Mouse (Mus musculus): ENCODE measurements around the gene Spen.

Spen gene

DNA sequence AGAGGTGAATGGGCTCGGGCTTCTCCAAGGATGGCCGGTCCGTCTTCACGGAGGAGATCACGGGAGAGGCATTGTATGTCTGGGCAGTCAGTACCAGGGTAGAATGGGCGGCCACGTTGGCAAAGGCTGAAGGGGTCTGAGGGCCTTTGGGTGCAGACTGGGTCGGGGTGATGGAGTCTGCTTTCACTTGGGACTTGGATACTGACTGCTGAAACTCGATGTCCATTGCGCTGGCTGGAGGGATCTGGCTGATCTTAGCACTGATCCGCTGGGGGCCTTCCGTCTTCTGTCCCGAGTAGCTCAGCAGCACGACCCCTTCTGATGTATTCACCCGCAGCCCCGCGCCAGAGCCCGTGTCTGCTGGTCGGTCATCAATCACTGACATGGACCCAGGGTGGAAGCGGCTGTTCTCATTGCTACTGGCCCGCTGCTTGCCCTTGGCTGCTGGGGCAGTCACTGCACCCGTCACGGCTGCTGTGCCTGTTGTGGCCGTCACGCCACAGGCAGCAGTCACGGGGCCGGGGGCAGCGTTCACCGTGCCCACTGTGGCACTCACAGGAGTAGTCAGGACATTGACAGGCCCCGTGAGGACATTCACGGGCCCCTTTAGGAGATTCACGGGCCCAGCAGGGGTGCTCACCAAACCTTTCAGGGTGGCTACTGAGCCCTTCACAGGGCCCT, 65.6 kb downstream of the Spen start:
- DNase-seq (ENCODE audit: low read depth): no peak

DNA sequence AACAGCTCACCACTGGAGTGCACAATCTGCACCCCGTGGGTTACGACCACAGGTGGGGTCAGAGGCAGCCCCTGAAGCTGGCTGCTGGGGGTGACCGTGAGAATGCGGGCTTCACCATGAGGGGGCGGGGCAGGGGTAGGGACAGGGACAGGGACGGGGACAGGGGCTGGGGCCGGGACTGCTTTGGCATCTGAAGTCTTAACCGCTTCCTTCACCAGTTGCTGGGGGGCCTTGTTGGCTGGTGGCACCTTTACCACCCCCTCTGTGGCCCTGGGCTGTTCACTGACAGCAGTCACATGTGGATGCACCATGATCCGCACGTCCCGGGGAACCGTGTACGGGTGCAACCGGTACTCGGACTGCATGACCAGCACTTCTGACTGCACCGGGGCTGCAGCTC, 66.9 kb downstream of the Spen start:
- no peak for DNase-seq (ENCODE audit: low read depth)

DNA sequence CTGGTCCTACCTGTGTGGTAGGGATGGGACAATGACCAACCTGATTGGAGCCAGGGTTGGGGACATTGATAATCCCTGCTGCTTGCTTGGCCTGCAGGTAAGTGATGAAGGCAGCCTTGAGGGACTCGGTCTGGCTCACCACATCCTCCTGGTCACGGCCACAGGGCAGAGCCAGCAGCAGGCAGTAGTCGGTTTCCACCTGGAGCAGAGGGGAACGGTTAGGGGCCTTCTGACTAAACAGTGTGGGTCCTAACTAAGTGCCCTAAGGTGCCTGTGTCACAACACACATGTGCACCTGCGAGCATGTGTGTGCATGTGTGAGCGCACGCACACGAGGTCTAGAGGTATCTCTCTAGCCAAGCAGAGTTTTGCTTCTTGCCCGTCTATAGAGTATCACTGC, 69.1 kb downstream of the Spen start:
- no peak for DNase-seq (ENCODE audit: low read depth)

DNA sequence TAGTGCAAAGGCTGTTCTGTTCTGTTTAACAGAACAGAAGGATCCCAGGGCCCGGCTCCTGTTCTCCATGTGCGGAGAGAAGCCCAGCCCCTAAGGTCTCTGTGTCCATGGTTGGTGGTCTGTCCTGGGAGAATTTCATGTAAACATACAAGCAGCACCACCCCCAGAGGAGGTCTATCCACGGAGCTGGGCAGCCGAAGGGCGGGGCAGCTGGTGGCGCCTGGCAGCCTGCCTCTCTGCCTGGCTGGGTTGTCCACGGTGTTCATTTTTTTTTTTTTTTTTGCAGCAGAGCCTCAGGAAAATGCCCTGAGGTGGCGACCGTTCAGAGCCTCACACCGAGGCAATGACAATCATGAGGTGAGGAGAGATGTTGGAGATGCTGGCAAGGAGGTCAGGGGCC, 69.8 kb downstream of the Spen start:
- no peak for DNase-seq (ENCODE audit: low read depth)

DNA sequence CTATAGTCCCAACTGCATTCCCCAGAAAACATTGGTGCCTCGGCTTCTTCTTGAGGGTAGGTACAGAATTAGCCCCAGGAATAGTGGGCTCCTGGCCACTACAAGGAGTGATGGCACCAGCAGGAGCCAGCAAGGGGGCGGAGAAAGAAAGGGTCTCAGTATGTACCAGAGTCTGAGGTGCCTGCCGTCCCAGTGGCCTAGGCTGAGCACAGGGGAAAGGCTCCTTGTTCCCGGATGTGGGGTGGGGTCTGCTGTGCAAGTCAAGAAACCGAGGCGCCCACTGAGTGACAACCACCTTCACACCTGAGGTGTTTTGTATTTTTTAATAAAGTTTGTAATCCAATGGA, 70.8 kb downstream of the Spen start:
- DNase-seq (ENCODE audit: low read depth): no peak

DNA sequence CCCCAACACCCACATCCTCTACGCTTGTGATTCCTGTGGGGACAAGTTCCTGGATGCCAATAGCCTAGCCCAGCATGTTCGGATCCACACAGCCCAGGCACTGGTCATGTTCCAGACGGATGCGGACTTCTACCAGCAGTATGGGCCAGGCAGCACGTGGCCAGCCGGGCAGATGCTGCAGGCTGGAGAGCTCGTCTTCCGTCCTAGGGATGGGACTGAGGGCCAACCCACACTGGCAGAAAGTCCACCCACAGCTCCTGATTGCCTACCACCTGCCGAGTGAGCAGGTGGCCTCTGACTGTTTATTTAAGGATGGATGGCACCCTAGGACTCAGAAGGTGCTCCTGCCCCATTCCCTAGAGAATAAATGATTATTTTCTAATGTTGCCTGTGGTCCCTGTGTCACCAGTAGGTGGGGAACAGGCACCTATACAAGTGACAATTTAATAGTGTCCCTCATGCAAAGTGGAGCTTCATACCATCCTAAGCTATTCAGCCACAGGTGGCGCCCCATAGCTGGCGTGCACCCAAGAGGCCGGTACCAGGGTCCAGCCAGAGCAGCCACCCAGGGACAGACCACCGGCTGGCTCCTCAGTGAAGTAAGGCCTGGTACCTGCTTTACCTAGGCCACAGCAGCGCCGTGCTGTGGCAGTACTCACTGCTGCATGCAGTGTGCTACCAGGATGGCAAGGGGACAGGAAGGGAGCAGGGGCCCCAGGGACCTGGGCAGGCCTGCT, 71.4 kb downstream of the Spen start:
- DNase-seq (ENCODE audit: low read depth): no peak

DNA sequence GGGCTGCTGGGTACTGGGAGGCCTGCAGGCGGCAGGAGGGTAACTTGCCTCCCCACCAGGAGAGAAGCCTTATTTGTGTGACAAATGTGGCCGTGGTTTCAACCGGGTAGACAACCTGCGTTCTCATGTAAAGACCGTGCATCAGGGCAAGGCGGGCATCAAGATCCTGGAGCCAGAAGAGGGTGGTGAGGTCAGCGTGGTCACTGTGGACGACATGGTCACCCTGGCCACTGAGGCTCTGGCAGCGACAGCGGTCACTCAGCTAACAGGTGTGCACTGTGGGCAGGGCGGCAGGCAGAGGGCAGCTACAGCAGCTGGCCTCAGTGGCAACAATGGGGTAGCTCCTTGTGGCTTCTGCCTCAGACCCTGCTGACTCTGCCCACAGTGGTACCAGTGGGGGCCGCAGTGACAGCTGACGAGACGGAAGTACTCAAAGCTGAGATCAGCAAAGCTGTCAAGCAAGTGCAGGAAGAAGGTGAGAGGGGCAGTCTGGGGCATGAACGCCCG, 72.1 kb downstream of the Spen start:
- no peak for DNase-seq (ENCODE audit: low read depth)

DNA sequence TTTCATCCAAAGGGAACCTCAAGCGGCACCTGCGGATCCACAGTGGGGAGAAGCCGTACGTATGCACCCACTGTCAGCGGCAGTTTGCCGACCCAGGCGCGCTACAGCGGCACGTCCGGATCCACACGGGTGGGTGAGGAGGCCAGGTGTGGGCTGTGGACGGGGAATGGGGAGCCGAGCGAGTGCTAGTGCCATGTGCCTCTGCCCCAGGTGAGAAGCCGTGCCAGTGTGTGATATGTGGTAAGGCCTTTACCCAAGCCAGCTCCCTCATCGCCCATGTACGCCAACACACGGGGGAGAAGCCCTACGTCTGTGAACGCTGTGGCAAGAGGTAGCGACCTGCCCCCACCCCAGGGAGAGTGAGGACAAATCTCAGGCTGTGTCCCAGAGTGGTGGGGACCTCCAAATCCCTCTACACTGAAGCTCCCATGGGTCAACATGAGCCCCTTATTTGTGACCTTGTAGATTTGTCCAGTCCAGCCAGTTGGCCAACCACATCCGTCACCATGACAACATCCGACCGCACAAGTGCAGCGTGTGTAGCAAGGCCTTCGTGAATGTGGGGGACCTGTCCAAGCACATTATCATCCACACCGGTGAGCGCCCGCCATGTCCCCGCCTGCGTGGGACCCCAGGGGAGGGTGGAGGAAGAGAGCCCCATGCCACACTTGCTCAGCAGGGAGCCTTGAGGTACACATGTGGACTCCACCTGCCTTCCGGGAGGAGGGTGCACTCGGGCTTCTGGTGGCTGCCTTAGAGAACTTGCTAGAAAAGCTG, 72.7 kb downstream of the Spen start:
- no peak for DNase-seq (ENCODE audit: low read depth)

DNA sequence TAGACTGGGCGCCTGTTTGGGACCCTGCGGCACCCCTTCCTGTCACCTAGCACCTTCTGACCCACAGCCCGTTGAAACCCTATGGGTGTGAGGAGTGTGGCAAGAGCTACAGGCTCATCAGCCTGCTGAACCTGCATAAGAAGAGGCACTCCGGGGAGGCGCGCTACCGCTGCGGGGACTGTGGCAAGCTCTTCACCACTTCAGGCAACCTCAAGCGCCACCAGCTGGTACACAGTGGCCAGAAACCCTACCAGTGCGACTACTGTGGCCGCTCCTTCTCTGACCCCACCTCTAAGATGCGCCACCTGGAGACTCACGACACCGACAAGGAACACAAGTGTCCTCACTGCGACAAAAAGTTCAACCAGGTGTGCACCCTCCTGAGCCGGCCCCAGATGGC, 73.7 kb downstream of the Spen start:
- no peak for DNase-seq (ENCODE audit: low read depth)

DNA sequence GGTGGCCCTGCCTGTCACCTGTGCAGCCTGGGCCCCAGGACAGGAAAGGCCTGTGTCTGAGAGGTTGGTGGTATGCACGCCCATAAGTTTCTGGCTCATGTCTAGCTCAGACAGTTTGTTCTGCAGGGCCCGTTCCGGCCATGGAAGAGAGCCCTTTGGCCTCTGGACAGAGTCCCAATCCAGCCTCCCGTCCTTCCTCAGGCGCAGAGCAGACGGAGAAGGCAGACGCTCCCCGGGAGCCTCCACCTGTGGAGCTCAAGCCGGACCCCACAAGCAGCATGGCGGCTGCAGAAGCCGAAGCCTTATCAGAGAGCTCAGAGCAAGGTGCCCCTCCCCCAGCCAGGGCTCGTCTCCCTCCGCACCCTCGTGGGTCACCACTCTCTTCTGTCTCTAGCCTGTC, 74.9 kb downstream of the Spen start:
- no peak for DNase-seq (ENCODE audit: low read depth)

DNA sequence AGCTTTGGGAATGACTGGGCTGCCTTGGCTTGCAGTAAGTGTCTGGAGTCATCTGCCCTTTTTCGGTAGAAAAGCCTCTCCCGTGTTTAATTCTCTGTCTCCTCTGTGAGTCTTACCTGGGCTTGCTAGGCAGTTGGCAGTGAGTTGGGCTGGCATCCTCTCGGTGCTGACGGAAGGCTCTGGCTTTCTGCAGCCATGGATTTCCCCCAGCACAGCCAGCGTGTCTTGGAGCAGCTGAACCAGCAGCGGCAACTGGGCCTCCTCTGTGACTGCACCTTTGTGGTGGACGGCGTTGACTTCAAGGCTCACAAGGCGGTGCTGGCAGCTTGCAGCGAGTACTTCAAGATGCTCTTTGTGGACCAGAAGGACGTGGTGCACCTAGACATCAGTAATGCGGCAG, 76.8 kb downstream of the Spen start:
- no peak for DNase-seq (ENCODE audit: low read depth)

DNA sequence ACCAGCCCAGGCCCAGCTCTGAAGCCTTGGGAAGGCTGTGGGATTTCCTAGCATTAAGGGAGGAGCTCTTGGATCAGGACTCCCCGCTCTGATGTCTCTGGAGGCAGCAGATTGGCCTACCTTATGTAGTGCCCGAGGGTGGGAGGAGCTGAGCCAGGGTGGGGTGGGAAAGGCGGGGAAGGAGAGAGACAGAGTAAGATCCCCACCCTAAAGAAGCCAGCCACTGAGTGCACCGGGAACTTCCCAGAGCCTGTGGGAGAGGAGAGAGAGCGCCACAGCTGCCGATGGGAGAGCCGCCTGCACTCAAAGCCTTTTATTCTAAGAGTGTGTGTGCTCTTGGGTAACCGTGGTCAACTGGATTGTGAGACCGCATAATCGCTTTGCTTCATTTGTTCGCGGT, 77.3 kb downstream of the Spen start:
- DNase-seq (ENCODE audit: low read depth): no peak

DNA sequence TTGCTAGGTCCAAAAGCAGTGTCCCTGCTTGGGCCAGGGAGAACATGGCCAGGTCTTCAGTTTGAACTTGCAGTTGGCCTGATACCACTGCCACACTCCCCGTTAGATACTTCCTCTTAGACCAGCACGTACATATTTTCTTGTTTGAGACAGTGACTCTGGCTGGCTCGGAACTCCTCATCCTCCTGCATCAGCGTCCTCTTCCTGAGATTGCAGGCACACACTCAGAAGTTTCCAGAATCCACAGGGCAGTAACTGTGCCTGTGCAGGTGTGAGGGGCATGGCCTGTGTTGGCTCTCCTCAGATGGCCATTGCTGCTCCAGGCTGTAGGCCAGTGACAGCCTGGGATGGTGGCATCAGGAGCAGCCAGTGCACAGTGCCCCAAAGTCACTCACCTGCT, 77.9 kb downstream of the Spen start:
- no peak for DNase-seq (ENCODE audit: low read depth)

DNA sequence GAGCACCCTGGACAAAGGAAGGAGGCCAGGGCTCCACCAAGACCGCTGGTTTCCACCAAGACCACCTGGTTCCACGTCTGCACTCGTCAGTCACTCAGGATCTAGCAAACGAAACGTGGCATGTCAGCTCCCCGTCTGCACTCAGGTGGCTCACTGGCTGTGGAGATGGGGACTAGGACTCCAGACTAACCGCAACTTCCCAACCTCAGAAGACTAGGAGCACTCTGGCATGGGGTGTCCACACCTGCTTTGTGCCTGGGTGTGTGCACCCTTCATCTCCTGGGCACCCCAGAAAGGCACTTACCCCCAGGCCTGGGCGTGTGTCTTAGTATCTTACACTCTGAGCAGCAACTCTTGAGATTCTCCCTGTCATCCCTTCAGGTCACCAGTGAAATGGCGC, 78.6 kb downstream of the Spen start:
- no peak for DNase-seq (ENCODE audit: low read depth)

DNA sequence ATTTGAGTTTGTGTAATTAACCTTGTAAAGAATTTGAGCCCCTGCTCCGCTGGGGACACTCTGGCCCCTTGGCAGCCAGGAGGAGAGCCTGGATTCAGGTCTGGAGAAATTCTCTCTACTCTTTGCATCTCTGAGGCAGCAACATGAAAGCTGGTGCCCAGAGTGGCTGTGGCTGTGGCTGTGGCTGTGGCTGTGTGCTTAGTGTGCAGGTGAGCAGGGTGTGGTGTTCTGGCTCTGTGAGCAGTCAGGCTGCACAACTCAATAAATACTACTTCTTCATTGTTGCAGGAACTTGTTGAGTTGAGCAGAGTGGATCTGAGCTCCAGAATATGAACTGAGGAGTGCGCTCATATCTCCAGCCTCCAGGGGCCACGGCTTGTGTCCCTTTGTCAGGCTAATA, 79.5 kb downstream of the Spen start:
- DNase-seq (ENCODE audit: low read depth): no peak

DNA sequence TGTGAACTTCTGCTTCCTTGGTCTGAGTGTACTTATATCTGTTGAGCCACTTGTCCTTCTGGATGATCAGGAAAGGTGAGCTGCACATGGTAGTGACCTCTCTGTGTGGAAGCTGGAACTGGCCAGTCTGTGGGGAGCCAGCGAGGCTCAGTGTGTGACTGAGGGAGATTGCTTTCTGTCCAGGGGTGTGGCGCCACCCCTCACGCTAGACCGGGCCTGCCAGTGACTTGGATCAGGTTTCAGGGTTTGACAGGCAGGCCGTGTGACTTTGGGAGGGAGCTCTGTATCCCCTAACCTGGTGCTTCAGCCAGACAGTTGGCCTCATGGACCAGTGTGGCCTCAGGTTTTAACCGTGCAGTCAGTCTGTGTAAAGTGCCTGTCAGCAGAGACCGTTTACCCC, 80.2 kb downstream of the Spen start:
- no peak for DNase-seq (ENCODE audit: low read depth)

DNA sequence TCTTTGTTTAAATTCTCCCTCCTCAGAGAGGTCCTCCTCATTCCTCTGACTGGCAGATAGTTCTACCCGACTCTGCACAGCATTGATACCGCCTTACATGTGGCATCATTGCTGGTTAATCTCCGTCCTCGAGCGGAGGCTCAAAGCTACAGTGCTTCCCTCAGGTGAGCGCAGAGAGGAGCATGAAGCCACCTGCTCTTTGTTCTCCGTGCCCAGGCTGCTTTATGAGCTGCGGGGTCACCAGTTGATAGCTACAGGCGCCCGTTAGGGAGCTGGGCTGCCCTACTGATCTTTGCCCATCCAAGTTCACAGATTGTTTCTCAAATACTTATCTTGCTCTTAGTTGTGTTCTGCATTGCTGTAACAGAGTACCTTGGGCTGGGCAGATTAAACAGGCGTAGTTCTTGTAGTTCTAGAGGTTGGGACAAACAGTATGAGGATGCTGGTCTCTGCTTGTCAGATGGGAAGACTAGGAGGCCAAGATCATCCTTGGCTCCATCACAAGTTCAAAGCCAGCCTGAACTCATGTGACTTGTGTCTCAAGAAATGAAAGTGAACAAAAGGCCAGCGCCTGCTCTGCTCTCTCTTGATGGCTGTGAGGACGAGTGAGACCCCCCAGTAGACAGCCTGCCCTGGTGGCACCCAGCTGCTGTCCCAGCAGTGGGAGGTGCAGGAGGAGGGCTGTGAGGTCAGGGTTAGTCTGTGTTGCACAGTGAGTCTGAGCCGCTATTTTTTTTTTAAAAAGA, 82.0 kb downstream of the Spen start:
- DNase-seq (ENCODE audit: low read depth): no peak

DNA sequence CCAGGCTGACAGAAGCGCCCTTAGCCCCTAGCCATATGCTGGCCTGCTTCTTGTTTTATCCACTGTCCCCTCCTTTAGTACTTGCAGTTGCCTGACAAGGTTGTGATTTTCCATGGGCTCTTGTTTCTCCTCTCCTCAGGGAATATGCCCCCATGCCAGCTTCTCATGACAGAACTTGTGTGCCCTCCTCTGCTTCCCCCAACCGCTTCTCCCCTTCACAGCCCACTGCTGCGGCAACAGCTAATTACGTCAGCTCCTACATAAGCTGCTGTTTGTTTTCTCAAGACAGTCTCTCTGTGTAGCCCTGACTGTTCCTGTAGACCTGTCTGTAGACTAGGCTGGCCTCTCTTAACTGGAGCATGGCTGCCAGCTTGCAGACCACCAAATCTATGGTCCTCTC, 82.9 kb downstream of the Spen start:
- no peak for DNase-seq (ENCODE audit: low read depth)

DNA sequence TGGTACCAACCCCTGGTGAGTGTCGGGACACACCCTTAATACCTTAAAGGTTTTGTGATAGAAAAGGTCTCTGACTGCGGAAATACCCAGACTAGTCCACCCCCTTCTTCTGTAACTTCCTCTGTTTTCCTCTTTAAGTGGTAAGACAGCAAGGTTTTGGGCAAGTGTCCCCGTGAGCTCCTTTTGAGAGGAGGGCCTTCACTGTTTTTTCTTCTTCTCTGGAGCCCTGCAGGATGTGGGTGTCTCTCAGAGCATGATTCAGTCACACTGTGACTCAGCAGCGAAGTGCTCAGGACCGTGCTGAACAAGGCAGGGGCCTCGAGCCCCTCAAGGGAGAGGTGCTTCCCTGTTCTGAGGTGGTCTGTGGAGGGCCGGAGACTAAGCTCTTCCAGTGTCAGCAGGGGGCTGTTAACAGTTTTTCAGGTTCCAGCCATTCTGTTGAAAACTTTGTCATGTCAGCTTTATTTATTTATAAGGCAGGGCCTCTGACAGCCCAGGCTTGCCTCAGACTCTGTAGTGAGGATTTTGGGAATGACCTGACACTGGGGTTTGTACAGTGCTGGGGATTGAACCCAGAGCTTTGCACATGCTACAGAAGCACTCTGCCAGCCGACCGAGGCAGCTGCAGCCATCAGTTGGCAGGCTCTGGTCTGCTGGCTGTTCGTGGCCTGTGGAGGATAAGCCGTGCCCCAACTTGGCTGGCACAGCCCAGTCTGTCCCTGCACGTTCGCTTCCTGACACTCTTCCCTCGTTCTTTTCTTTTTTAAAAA, 83.6 kb downstream of the Spen start:
- no peak for DNase-seq (ENCODE audit: low read depth)

DNA sequence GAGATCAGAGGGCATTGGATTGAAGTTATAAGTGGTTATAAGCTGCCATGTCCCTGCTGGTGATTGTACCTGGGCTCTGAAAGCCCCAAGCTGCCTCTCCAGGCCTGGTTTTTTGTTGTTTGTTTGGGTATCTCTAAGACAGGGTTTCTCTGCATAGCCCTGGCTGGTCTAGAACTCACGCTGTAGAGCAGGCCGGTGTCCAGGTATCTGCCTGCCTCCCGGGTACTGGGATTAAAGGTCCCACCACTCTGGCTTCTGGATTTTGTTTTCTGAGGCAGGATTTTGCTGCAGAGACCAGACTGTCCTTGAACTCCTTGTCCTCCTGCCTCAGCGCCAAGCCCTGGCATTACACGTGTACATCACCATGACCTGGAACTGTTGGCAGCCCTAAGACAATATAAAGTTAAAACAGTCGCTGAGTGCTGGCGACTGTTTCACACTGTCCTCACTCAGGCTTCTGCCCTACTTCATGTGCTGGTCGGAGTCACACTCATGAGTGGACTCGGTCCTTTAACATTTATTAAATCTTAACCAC, 86.4 kb downstream of the Spen start:
- no peak for DNase-seq (ENCODE audit: low read depth)

DNA sequence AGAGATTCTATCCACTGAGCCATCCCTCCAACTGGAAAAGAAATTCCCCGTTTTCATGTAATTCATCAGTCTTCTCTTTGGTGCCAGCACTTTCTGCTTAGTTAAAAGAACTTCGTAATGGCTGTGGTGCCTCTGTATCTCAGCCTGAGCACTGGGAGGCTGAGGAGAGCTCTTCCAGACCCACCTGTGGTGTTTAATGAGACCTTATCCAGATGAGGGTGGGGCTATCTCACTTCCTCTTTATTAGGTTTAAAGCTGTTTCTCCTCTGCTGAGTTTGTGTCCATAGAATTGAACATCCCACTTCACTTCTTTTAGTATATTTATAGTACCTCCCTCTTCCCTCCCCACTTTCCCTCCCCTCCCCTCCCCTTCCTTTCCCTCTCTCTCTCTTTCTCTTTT, 87.1 kb downstream of the Spen start:
- no peak for DNase-seq (ENCODE audit: low read depth)
